Mouse (Mus musculus): ENCODE data around the gene Pde4b.

DNA sequence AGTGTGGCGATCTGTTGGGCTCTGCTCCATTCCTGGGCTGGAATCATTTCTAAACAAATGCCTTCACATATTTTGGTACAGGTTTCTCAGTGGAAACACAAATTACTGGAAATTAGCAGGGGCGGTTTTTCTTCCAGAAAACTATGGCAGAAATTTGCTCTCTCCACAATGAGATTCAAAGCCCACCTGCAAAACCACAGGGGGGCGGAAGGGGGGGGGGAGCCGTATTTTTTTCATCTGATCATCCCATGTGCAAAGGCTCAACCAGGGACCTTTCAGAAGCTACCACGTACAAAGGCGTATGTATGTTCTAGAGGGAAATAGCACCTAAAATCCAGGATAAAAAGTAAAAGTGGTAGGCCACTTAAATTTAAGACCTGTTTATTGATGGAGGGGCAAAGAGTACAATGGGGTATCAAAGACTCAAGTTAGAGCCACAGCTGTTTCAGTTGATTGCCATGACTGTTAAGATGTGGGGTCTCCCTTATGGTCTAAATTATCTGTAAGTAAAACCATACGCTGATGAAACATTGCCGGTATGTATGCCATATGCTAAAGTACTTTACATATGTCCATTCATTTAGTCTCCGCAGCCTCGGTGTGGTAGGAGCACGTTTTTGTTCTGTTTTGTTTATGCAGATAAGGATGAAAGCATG, 404.3 kb downstream of the Pde4b start:
- TF ChIP-seq POLR2A (IDR thresholded peaks at IDR 0.05; ENCODE audit: borderline replicate concordance, low read depth, low read length), result no peak
- TF ChIP-seq CTCF (IDR thresholded peaks at IDR 0.05; ENCODE audit: low read depth, low read length), result no peak

All from bone marrow macrophage, adult 2 months (primary cell).